Mouse (Mus musculus) urinary bladder, postnatal 36 days (tissue): ENCODE measurements around the gene Zfp143.

Source experiments
- DNase-seq, 2 experiments: peaks; one replicate each; pipeline ENCODE4 v3.0.0; 2022; ENCODE audit warnings: low spot score in 2 of 2, mixed read lengths in 1 of 2

Zfp143 gene

DNA sequence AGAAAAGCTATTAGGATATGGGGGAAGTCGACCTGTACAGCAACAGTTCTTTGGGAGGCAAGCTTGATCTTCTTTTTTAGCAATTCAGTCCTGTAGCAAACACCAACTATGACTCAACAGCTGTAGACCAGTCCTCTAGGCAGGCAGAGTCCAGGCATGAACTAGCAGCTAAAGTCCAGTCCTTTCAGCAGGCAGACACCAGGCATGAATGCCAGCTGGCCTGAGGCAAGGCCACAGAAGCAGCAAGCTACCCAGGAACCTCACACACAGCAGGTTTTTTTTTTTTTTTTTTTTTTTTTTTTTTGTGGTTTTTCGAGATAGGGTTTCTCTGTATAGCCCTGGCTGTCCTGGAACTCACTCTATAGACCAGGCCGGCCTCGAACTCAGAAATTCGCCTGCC, 73.0 kb downstream of the Zfp143 start:
- no peak for DNase-seq

- DNase-seq = no peak
These were observed 77.5 kb downstream of the Zfp143 start for GRCm38 (mm10) chr7:110138538-110138937.

DNA sequence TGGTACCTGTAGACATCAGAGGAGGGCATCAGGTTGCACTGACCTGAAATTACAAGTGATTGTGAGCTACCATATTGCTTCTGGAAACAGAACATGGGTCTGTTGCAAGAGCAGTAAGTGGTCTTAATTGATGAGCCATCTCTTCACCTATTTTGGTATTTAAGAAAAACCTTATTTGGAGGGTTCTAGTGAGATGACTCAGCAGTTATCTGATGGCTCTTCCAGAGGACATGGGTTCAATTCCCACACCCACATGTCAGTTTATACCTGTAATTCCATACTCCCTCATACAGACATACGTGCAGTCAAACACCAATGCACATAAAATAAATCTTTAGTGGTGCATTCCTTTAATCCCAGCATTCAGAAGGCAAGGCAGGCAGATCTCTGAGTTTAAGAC, 82.8 kb downstream of the Zfp143 start:
- no peak for DNase-seq
